Mouse (Mus musculus): ENCODE measurements around the gene Nek1.
A peak's percentile ranks its signal among the peaks of the same experiment; 100 is the strongest.

Nek1 gene

GRCm38 (mm10) chr8:60992561-60992909 lies 460 bp upstream of the Nek1 start:
- no peak for DNase-seq

GRCm38 (mm10) chr8:60993639-60993986 lies 618 bp downstream of the Nek1 start:
- no peak for DNase-seq

GRCm38 (mm10) chr8:60996468-60996867 lies 3.5 kb downstream of the Nek1 start:
- no peak for DNase-seq

- peak; percentile 37 for DNase-seq
Measured at GRCm38 (mm10) chr8:61041951-61042350, 49.0 kb downstream of the Nek1 start.

- no peak for DNase-seq
Measured at GRCm38 (mm10) chr8:61043874-61044273, 50.9 kb downstream of the Nek1 start.

- DNase-seq, result no peak
Measured at GRCm38 (mm10) chr8:61046816-61047215, 53.8 kb downstream of the Nek1 start.

GRCm38 (mm10) chr8:61053017-61053416 lies 60.0 kb downstream of the Nek1 start:
- no peak for DNase-seq

- no peak for DNase-seq
Measured at GRCm38 (mm10) chr8:61054313-61054712, 61.3 kb downstream of the Nek1 start.

GRCm38 (mm10) chr8:61056997-61057396 lies 64.0 kb downstream of the Nek1 start:
- no peak for DNase-seq

- no peak for DNase-seq
Measured at GRCm38 (mm10) chr8:61059143-61059542, 66.1 kb downstream of the Nek1 start.

- no peak for DNase-seq
Measured at GRCm38 (mm10) chr8:61060412-61060811, 67.4 kb downstream of the Nek1 start.

GRCm38 (mm10) chr8:61075059-61075458 lies 82.1 kb downstream of the Nek1 start:
- DNase-seq, result no peak

- DNase-seq, result no peak
Measured at GRCm38 (mm10) chr8:61110496-61110895, 117.5 kb downstream of the Nek1 start.

- DNase-seq, result no peak
Measured at GRCm38 (mm10) chr8:61111940-61112339, 118.9 kb downstream of the Nek1 start.

GRCm38 (mm10) chr8:61121631-61122030 lies 128.6 kb downstream of the Nek1 start:
- DNase-seq, result no peak

GRCm38 (mm10) chr8:61127299-61127861 lies 134.4 kb downstream of the Nek1 start:
- DNase-seq, result no peak

- no peak for DNase-seq
Measured at GRCm38 (mm10) chr8:61132561-61133134, 139.7 kb downstream of the Nek1 start.

- peak; percentile 26 for DNase-seq
Measured at GRCm38 (mm10) chr8:61141869-61142268, 148.9 kb downstream of the Nek1 start.

GRCm38 (mm10) chr8:61142302-61142701 lies 149.3 kb downstream of the Nek1 start:
- DNase-seq, result no peak

- no peak for DNase-seq
Measured at GRCm38 (mm10) chr8:61142845-61143244, 149.8 kb downstream of the Nek1 start.

- DNase-seq, result no peak
Measured at GRCm38 (mm10) chr8:61148728-61149127, 155.7 kb downstream of the Nek1 start.

GRCm38 (mm10) chr8:61150596-61150995 lies 157.6 kb downstream of the Nek1 start:
- no peak for DNase-seq

GRCm38 (mm10) chr8:61156406-61156805 lies 163.4 kb downstream of the Nek1 start:
- DNase-seq, result no peak

GRCm38 (mm10) chr8:61158540-61158939 lies 165.5 kb downstream of the Nek1 start:
- no peak for DNase-seq

- no peak for DNase-seq
Measured at GRCm38 (mm10) chr8:61161461-61162185, 168.6 kb downstream of the Nek1 start.
